Mouse (Mus musculus): ENCODE data around the gene Kdr. TPM values are rescaled to one million over a fixed set of nuclear protein-coding genes. Genes with fewer than 3 reads are reported as not detected.

The Kdr gene
- polyA plus RNA-seq, 1 experiment from 2014 or later, result 31.0 TPM

DNA sequence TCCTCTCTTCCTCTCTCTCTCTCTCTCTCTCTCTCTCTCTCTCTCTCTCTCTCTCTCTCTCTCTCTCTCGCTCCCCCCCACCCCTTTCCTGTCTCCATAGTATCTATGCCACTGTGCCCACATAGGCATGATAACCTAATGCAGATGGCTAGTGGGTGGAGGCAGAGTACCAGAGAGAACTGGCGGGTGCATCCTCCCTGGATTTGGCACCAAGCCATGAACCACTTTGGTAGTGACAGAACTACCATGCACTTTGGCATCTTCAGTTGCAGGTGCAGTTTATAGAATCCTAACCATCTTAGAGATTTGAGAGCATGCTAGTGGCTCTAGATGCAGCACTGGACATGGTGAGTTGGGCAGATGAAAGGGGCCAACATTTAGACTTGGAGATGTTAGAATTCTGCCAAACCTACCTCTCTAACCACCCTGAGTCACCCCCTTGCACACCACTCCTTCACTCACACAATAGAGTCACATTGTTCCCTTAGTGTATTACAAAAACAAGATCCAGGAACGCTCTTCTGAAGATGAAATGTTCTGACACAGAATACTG lies 23.4 kb downstream of the Kdr start:
- Histone ChIP-seq H3K9ac (no peak overlapping the region), H3K4me2 (replicated peaks) (no peak overlapping the region), H3K9me3 (no peaks in the 10 kb centered on the region), H3K27me3 (replicated peaks) (no peaks in the 10 kb centered on the region), H3K4me1 (no peaks in the 10 kb centered on the region), H3K4me3 (no peak overlapping the region), H3K36me3 (no peaks in the 10 kb centered on the region), H3K27ac (no peak overlapping the region)
- no peak for ATAC-seq (ENCODE audit: low FRiP score, low read depth)
- WGBS, result 83% methylated on average over 3 of the region's 3 CpGs

DNA sequence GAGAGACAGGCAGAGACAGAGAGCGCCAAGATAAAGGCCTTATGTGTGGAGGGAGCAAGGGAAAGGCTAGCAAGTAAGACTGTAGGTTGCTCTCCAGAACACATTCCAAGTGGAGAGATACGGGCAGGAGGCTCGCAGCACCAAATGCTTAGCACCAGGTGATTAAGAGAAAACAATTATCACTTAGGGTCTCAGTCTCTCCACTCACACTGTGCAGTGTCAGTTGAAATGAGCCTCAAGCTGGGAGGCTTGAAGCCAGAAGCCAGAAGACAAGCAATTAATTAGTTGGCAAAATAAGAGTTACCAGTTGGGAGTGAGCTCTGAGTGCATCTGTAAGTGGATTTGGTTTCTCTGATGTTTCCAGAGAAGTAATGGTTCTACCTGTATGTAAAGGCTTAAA lies 24.0 kb downstream of the Kdr start:
- Histone ChIP-seq H3K27me3 (replicated peaks) (no peaks in the 10 kb centered on the region), H3K9me3 (no peaks in the 10 kb centered on the region), H3K4me2 (replicated peaks) (no peak overlapping the region), H3K36me3 (no peaks in the 10 kb centered on the region), H3K27ac (no peak overlapping the region), H3K4me1 (no peaks in the 10 kb centered on the region), H3K9ac (no peak overlapping the region), H3K4me3 (no peak overlapping the region)
- no peak for ATAC-seq (ENCODE audit: low FRiP score, low read depth)
- 79% methylated on average over 3 of the region's 3 CpGs for WGBS

GRCm38 (mm10) chr5:75952131-75952795 lies 26.0 kb downstream of the Kdr start:
- H3K9ac ChIP-seq, result no peak overlapping the region
- no peak for ATAC-seq (ENCODE audit: low FRiP score, low read depth)
- WGBS, result 47% methylated on average over 8 of the region's 8 CpGs
- no peak overlapping the region for H3K4me2 ChIP-seq (replicated peaks)
- H3K36me3 ChIP-seq, result no peaks in the 10 kb centered on the region
- no peak overlapping the region for H3K4me3 ChIP-seq
- H3K9me3 ChIP-seq, result no peaks in the 10 kb centered on the region
- H3K4me1 ChIP-seq, result no peaks in the 10 kb centered on the region
- no peaks in the 10 kb centered on the region for H3K27me3 ChIP-seq (replicated peaks)
- no peak overlapping the region for H3K27ac ChIP-seq

DNA sequence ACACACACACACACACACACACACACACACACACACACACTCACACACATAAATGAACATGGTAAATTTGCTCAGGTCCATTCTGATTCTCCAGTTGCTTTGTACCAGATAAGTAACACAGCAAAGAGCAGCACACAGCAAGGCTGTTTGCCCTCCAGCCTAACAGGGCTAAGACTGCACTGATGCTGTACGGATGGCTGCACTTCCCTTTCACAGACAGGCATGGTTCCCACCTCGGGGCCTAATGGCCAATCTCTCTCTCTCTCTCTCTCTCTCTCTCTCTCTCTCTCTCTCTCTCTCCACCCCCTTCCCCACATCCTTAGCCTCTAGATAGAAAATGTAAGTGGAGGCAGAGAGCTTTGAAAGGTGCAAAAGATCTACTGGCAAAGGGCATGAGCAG lies 27.4 kb downstream of the Kdr start:
- Histone ChIP-seq H3K4me3 (no peak overlapping the region), H3K27ac (no peak overlapping the region), H3K27me3 (replicated peaks) (no peaks in the 10 kb centered on the region), H3K4me1 (no peaks in the 10 kb centered on the region), H3K9me3 (no peaks in the 10 kb centered on the region), H3K9ac (no peak overlapping the region), H3K4me2 (replicated peaks) (no peak overlapping the region), H3K36me3 (no peaks in the 10 kb centered on the region)
- WGBS, result 64% methylated on average over 2 of the region's 2 CpGs
- ATAC-seq (ENCODE audit: low FRiP score, low read depth), result no peak

GRCm38 (mm10) chr5:75945394-75945793 lies 32.9 kb downstream of the Kdr start:
- H3K4me1 ChIP-seq, result no peaks in the 10 kb centered on the region
- no peaks in the 10 kb centered on the region for H3K9me3 ChIP-seq
- no peak overlapping the region for H3K9ac ChIP-seq
- no peak for ATAC-seq (ENCODE audit: low FRiP score, low read depth)
- no peak overlapping the region for H3K4me2 ChIP-seq (replicated peaks)
- WGBS, result 76% methylated on average over 4 of the region's 4 CpGs
- H3K27me3 ChIP-seq (replicated peaks), result no peaks in the 10 kb centered on the region
- H3K4me3 ChIP-seq, result no peak overlapping the region
- no peak overlapping the region for H3K27ac ChIP-seq
- no peaks in the 10 kb centered on the region for H3K36me3 ChIP-seq

- ATAC-seq (ENCODE audit: low FRiP score, low read depth), result no peak
- H3K36me3 ChIP-seq, result no peaks in the 10 kb centered on the region
- no peak overlapping the region for H3K4me3 ChIP-seq
- H3K4me2 ChIP-seq (replicated peaks), result no peak overlapping the region
- H3K27me3 ChIP-seq (replicated peaks), result no peaks in the 10 kb centered on the region
- no peaks in the 10 kb centered on the region for H3K9me3 ChIP-seq
- 94% methylated on average over 6 of the region's 6 CpGs for WGBS
- H3K4me1 ChIP-seq, result no peaks in the 10 kb centered on the region
- no peak overlapping the region for H3K27ac ChIP-seq
- no peak overlapping the region for H3K9ac ChIP-seq
Measured at GRCm38 (mm10) chr5:75943301-75943700, 35.0 kb downstream of the Kdr start.

DNA sequence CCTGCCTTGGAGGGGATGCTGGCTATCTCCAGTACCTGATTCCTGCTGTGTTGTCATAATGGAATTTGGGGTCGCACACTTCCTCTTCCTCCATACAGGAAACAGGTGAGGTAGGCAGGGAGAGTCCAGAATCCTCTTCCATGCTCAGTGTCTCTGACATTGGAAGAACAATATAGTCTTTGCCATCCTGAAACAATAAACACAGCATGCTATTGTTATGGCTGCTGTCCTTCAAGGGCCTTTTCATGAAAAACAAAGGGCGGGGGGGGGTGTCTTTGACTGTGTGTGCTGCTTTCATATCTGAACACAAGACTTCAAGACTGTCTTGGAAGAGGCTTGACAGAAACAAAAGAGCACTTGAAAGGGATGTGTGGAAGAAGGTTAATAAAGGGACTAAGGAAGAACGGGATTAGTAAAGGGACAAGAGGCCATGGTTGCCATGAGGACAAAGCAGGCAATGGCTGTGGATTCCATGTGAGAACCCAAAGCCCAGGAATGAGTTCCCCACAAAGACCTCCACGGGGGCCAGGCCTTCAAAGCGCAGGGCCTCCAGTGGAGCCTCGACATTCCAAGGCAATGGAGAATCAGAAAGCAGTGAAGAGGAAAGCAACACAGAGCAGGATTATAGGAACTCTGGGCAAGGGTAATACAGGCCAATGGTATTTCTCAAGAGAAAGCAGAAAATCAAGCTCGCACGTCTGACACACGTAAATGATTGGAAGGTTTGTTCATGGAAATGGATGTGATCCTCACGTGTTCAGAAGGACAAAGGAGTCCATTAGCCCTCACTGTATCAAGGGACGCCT lies 36.3 kb downstream of the Kdr start:
- no peak for ATAC-seq (ENCODE audit: low FRiP score, low read depth)
- Histone ChIP-seq H3K4me3 (no peak overlapping the region), H3K9me3 (no peaks in the 10 kb centered on the region), H3K27me3 (replicated peaks) (no peaks in the 10 kb centered on the region), H3K36me3 (no peaks in the 10 kb centered on the region), H3K4me2 (replicated peaks) (no peak overlapping the region), H3K4me1 (no peaks in the 10 kb centered on the region), H3K27ac (no peak overlapping the region), H3K9ac (no peak overlapping the region)
- 54% methylated on average over 11 of the region's 11 CpGs for WGBS

DNA sequence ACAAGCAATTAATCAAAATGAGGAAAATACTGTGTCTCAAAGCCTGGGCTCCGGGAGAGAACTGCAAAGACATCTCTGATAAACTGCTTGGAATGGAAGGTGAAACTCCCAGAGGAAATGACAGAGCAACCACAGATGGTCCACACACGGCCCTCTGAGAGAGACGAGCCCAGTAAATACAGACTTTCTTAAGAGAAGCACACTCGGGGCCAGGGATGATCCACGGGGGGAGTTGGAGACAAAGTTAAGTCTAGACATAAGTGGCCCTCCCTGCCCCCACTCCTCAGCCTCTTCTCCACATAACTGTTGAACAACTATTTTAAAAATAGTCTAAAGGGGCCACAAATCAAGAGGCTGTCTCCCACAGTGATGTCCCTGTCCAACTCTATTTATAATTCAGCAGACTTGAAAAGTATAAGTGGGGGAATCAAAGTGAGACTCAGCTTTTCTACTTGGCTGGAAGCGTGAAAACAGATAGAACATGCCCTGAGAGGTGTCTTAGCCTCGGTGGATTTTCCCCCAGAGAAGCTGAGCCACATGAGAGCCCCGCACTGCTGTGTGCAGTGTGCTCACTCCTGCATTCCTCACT lies 39.0 kb downstream of the Kdr start:
- H3K9me3 ChIP-seq, result no peaks in the 10 kb centered on the region
- 62% methylated on average over 8 of the region's 8 CpGs for WGBS
- no peak overlapping the region for H3K9ac ChIP-seq

DNA sequence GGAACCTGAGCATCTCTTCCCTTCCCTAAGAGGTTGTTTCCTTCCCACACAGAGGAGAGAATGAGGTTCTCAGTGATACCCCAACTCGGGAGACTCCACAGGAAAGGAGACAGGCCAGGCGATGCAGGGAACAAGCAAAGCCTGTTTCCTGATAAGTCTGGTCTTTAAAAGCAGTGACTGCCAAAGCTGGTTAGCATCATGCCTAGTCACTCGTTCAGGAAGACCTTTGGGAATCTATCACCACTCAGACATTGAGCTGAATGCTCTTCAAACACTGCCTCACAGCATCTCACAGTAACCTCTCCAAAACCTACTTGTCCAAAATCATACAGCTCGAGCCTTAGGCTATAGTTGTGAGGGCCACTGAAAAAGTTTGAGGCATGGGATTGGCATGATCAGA lies 40.2 kb downstream of the Kdr start:
- Histone ChIP-seq H3K27me3 (replicated peaks) (no peaks in the 10 kb centered on the region), H3K9me3 (no peaks in the 10 kb centered on the region), H3K9ac (no peak overlapping the region), H3K4me1 (no peaks in the 10 kb centered on the region), H3K36me3 (no peaks in the 10 kb centered on the region), H3K4me3 (no peak overlapping the region), H3K4me2 (replicated peaks) (no peak overlapping the region), H3K27ac (no peak overlapping the region)
- 74% methylated on average over 4 of the region's 4 CpGs for WGBS
- ATAC-seq (ENCODE audit: low FRiP score, low read depth), result no peak

More for the DNA sequence above, 39.0 kb downstream of the Kdr start:
- no peak overlapping the region for H3K4me2 ChIP-seq (replicated peaks)
- H3K27me3 ChIP-seq (replicated peaks), result no peaks in the 10 kb centered on the region
- no peaks in the 10 kb centered on the region for H3K36me3 ChIP-seq
- H3K4me3 ChIP-seq, result no peak overlapping the region
- ATAC-seq (ENCODE audit: low FRiP score, low read depth), result no peak
- no peak overlapping the region for H3K27ac ChIP-seq
- H3K4me1 ChIP-seq, result no peaks in the 10 kb centered on the region

DNA sequence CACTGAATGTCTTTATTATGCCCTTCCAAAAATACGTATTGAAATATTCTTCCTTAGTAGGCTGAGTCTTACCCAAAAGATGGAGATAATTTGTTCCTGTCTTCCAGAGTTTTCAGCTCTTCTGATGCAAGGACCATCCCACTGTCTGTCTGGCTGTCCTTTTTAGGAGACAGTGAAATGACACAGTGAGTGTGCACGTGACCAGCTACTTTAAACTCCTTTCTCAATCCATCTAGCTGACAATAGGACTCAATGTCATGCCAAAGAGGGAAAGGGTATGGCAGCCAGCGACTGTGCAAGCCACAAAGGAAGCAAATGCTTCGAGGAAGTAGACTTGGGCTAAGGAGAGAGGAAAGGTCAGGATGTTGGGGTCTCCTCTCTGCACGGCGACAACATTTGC lies 42.0 kb downstream of the Kdr start:
- no peak overlapping the region for H3K9ac ChIP-seq

DNA sequence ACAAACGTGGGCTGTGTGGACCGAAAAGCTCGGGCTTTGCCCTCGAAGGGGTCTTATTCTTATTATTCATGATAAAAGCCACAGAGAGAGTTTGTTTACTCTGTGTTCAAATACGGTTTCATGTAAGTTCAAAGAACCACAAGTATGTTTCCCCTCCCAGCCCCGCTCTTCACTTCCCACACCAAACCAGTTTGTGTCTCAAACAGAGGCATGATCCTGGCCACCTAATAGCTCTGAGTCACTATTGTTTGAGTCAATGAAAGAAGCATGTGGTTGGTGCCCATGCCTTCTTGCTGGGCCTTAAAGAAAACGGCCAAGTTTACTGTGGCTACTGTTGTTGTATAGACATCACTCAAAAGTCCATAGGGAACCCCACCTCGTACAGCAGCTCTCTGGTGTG lies 43.0 kb downstream of the Kdr start:
- no peak for ATAC-seq (ENCODE audit: low FRiP score, low read depth)
- no peak overlapping the region for H3K27ac ChIP-seq
- no peaks in the 10 kb centered on the region for H3K36me3 ChIP-seq
- no peak overlapping the region for H3K4me2 ChIP-seq (replicated peaks)
- H3K27me3 ChIP-seq (replicated peaks), result no peaks in the 10 kb centered on the region
- H3K4me1 ChIP-seq, result no peaks in the 10 kb centered on the region
- H3K4me3 ChIP-seq, result no peak overlapping the region
- 90% methylated on average over 8 of the region's 8 CpGs for WGBS
- H3K9me3 ChIP-seq, result no peaks in the 10 kb centered on the region
- no peak overlapping the region for H3K9ac ChIP-seq

More for the DNA sequence above, 42.0 kb downstream of the Kdr start:
- Histone ChIP-seq H3K4me1 (no peaks in the 10 kb centered on the region), H3K9me3 (no peaks in the 10 kb centered on the region), H3K27ac (no peak overlapping the region), H3K36me3 (no peaks in the 10 kb centered on the region), H3K4me2 (replicated peaks) (no peak overlapping the region), H3K27me3 (replicated peaks) (no peaks in the 10 kb centered on the region), H3K4me3 (no peak overlapping the region)
- 81% methylated on average over 6 of the region's 6 CpGs for WGBS
- no peak for ATAC-seq (ENCODE audit: low FRiP score, low read depth)

GRCm38 (mm10) chr5:75934201-75934600 lies 44.1 kb downstream of the Kdr start:
- no peaks in the 10 kb centered on the region for H3K9me3 ChIP-seq
- WGBS, result 85% methylated on average over 10 of the region's 10 CpGs
- H3K4me1 ChIP-seq, result no peaks in the 10 kb centered on the region
- H3K4me2 ChIP-seq (replicated peaks), result no peak overlapping the region
- no peaks in the 10 kb centered on the region for H3K36me3 ChIP-seq
- no peak overlapping the region for H3K27ac ChIP-seq
- H3K27me3 ChIP-seq (replicated peaks), result no peaks in the 10 kb centered on the region
- no peak overlapping the region for H3K9ac ChIP-seq
- ATAC-seq (ENCODE audit: low FRiP score, low read depth), result no peak
- H3K4me3 ChIP-seq, result no peak overlapping the region
